Mouse (Mus musculus) CH12.LX (cell line): ENCODE data around the gene Unc13c. TPM values are rescaled to one million over a fixed set of nuclear protein-coding genes. Genes with fewer than 3 reads are reported as not detected.

Experiments used
- DNase-seq: peaks from one replicate; pipeline ENCODE4 v3.0.0-alpha.2; 2013; ENCODE audit errors: extremely low read depth
- H3K27ac ChIP-seq: 2 replicates; pipeline ENCODE4 v1.5.1; 2012; ENCODE audit warnings: low read depth, mild to moderate bottlenecking, control low read depth, moderate library complexity; ENCODE audit not compliant: insufficient read depth
- H3K27me3 ChIP-seq: replicated peaks from 2 replicates; pipeline ENCODE3; 2012; ENCODE audit warnings: inconsistent platforms
- H3K36me3 ChIP-seq, 2 experiments: replicated peaks in 1 of 2; 2 replicates each; pipeline versions ENCODE3 to v1.6.1; 2012; ENCODE audit warnings: inconsistent platforms in 1 of 2, low read length in 1 of 2, mild to moderate bottlenecking in 1 of 2, mixed read lengths in 1 of 2, moderate library complexity in 1 of 2; ENCODE audit not compliant: control insufficient read depth in 1 of 2, insufficient read depth in 1 of 2
- H3K4me1 ChIP-seq, 2 experiments: 2 replicates each; pipeline ENCODE4 v1.6.1; 2012; ENCODE audit warnings: inconsistent platforms in 1 of 2, moderate library complexity in 1 of 2; ENCODE audit not compliant: insufficient read depth in 2 of 2, control insufficient read depth in 1 of 2
- H3K4me2 ChIP-seq: 2 replicates; pipeline ENCODE4 v1.6.1; 2012; ENCODE audit warnings: low read depth, mild to moderate bottlenecking, control low read depth; ENCODE audit not compliant: poor library complexity, insufficient read depth, severe bottlenecking
- H3K4me3 ChIP-seq, 3 experiments: fragments of 150-350 bp in 1 of 3; sonication (generic) in 1 of 3; replicated peaks in 1 of 3; 2 replicates each; pipeline versions ENCODE3 to v1.5.1; 2011 to 2012; ENCODE audit warnings: low read depth in 2 of 3, low read length in 2 of 3, mild to moderate bottlenecking in 2 of 3, moderate library complexity in 2 of 3, control low read depth in 1 of 3, improper control_type of control experiment in 1 of 3, inconsistent platforms in 1 of 3, mixed read lengths in 1 of 3; ENCODE audit not compliant: poor library complexity in 1 of 3
- H3K79me2 ChIP-seq: replicated peaks from 2 replicates; pipeline ENCODE4 v1.6.1; 2012; ENCODE audit warnings: mild to moderate bottlenecking, moderate library complexity; ENCODE audit not compliant: control insufficient read depth, poor library complexity, insufficient read depth, severe bottlenecking; ENCODE audit errors: extremely low read depth
- H3K9ac ChIP-seq: 2 replicates; pipeline ENCODE4 v1.6.1; 2012; ENCODE audit warnings: low read depth, mild to moderate bottlenecking, control low read depth, moderate library complexity; ENCODE audit not compliant: insufficient read depth
- H3K9me3 ChIP-seq: replicated peaks from 2 replicates; pipeline ENCODE3; 2012; ENCODE audit warnings: low read length, inconsistent platforms, mixed read lengths
- E2F4 ChIP-seq: IDR thresholded peaks from 2 replicates; pipeline ENCODE4 v1.6.1; 2011; ENCODE audit warnings: low read depth, low read length, improper control_type of control experiment; ENCODE audit not compliant: insufficient replicate concordance
- EP300 ChIP-seq: IDR thresholded peaks from 2 replicates; pipeline ENCODE4 v1.6.1; 2011; ENCODE audit warnings: low read length, improper control_type of control experiment
- HCFC1 ChIP-seq: IDR thresholded peaks from 2 replicates; pipeline ENCODE4 v1.6.1; 2012; ENCODE audit warnings: low read depth, mild to moderate bottlenecking, inconsistent platforms, low read length, improper control_type of control experiment
- IRF4 ChIP-seq: IDR thresholded peaks from 2 replicates; pipeline ENCODE4 v1.6.1; 2014; ENCODE audit warnings: low read depth, mild to moderate bottlenecking, inconsistent platforms, low read length, improper control_type of control experiment
- JUN ChIP-seq: IDR thresholded peaks from 2 replicates; pipeline ENCODE4 v1.6.1; 2011; ENCODE audit warnings: low read depth, mild to moderate bottlenecking, low read length, improper control_type of control experiment, moderate library complexity; ENCODE audit not compliant: insufficient read depth
- KAT2A ChIP-seq: IDR thresholded peaks from 2 replicates; pipeline ENCODE4 v1.6.1; 2012; ENCODE audit warnings: low read length, improper control_type of control experiment, inconsistent platforms; ENCODE audit not compliant: insufficient replicate concordance
- MAFK ChIP-seq: IDR thresholded peaks from 2 replicates; pipeline ENCODE4 v1.6.1; 2011; ENCODE audit warnings: low read length, improper control_type of control experiment; ENCODE audit not compliant: insufficient replicate concordance
- MEF2A ChIP-seq: IDR thresholded peaks from 2 replicates; pipeline ENCODE4 v1.6.1; 2014; ENCODE audit warnings: low read depth, mild to moderate bottlenecking, inconsistent platforms, low read length, improper control_type of control experiment, borderline replicate concordance
- MYC ChIP-seq: IDR thresholded peaks from 2 replicates; pipeline ENCODE4 v1.6.1; 2011; ENCODE audit warnings: low read depth, mild to moderate bottlenecking, improper control_type of control experiment, low read length
- NELFE ChIP-seq: IDR thresholded peaks from 2 replicates; pipeline ENCODE4 v1.6.1; 2011; ENCODE audit warnings: low read depth, low read length, improper control_type of control experiment
- NRF1 ChIP-seq: IDR thresholded peaks from 2 replicates; pipeline ENCODE4 v1.6.1; 2014; ENCODE audit warnings: low read depth, mild to moderate bottlenecking, inconsistent platforms, low read length, improper control_type of control experiment, moderate library complexity
- UBTF ChIP-seq: IDR thresholded peaks from 2 replicates; pipeline ENCODE4 v1.6.1; 2012; ENCODE audit warnings: low read depth, mild to moderate bottlenecking, inconsistent platforms, low read length, improper control_type of control experiment, moderate library complexity
- ZC3H11A ChIP-seq: IDR thresholded peaks from 2 replicates; pipeline ENCODE4 v1.6.1; 2012; ENCODE audit warnings: low read depth, mild to moderate bottlenecking, inconsistent platforms, low read length, improper control_type of control experiment
- ZMIZ1 ChIP-seq: IDR thresholded peaks from 2 replicates; pipeline ENCODE4 v1.6.1; 2012; ENCODE audit warnings: low read depth, mild to moderate bottlenecking, inconsistent platforms, low read length, improper control_type of control experiment
- ZNF384 ChIP-seq: IDR thresholded peaks from 2 replicates; pipeline ENCODE4 v1.6.1; 2012; ENCODE audit warnings: low read depth, low read length, improper control_type of control experiment, inconsistent platforms
- dilution Hi-C: fragments of 300-500 bp; cut with MboI; formaldehyde crosslinking; loops from 2 replicates; pipeline ENCODE4 v1.14.3; 2020; ENCODE audit warnings: low sequenced_read_pairs; ENCODE audit not compliant: extremely low pct_unique_long_range_greater_than_20kb, extremely low pct_ligation_motif_present
- in situ Hi-C: fragments of 300-500 bp; cut with MboI; formaldehyde crosslinking; loops from 3 replicates; pipeline ENCODE4 v1.14.3; 2019; ENCODE audit warnings: low sequenced_read_pairs, low pct_ligation_motif_present, low pct_unique_long_range_greater_than_20kb, mixed read lengths
- polyA plus RNA-seq: library from polyadenylated mRNA; unstranded; fragments of >175 nt; gene quantifications from 2 replicates; pipeline ENCODE4 v1.2.1, GENCODE M21; 2012; ENCODE audit warnings: low read depth; ENCODE audit not compliant: insufficient read length
- total RNA-seq, 2 experiments: library from RNA; depleted of rRNA; stranded (reverse); fragments of 300-350 nt in 1 of 2; fragments of >200 nt in 1 of 2; gene quantifications; 2 replicates each; pipeline ENCODE4 v1.2.3; 2012 to 2014

Unc13c gene
- total and polyA plus RNA-seq, 3 experiments, result not detected

DNA sequence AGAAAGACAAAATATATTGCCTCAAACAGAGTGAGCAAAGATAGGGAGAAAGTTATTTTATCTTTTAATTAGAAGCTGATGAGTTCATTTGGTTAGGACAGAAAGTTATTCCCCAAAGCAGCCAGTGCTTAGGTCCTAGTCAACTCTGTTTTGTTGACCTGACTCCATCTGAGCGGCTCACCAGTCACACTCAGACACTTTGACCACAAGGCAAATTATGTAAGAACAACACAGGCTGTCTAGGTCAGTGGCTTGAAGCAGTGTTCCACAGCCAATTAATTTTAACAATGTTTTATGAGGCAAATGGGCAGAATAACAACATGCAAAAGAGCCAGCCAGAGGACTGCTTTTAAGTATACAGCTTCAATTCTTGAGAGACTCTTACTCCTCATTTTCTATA, 343.6 kb downstream of the Unc13c start:
- no peaks in the 10 kb centered on the region for H3K27me3 ChIP-seq
- H3K27ac ChIP-seq, result no peak overlapping the region
- no peak overlapping the region for H3K4me3 ChIP-seq
- H3K4me2 ChIP-seq, result no peak overlapping the region
- DNase-seq, result no peak
- H3K9ac ChIP-seq, result no peak overlapping the region
- H3K36me3 ChIP-seq, result no peaks in the 10 kb centered on the region
- in situ Hi-C loops, result no loop called here
- no peak for TF ChIP-seq ZMIZ1
- TF ChIP-seq MYC, result no peak
- TF ChIP-seq JUN, result no peak
- no peak for TF ChIP-seq ZNF384
- TF ChIP-seq NRF1, result no peak
- TF ChIP-seq E2F4, result no peak
- no peak for TF ChIP-seq HCFC1
- TF ChIP-seq MAFK, result no peak
- TF ChIP-seq NELFE, result no peak
- TF ChIP-seq MEF2A, result no peak
- no peaks in the 10 kb centered on the region for H3K9me3 ChIP-seq
- no peaks in the 10 kb centered on the region for H3K79me2 ChIP-seq
- no peaks in the 10 kb centered on the region for H3K4me1 ChIP-seq
- dilution Hi-C loops, result no loop called here

DNA sequence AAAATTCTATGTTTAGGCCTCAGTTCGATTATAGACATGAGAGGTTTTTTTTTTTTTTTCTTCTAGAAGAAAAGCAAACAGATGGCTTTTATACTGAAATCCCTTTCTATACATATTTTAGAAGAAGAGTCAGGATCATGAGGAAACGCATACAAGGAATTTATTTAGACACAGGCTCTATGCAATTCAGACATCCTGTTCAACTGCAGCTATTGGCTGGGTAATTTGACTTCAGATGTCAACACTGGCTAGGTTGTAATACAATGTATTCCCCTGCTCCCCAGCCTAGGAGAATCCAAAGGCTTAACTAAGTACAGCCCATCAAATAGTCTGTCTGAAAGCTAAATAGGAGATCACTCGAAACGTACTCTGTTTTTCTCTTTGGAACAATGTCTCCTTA, 355.9 kb downstream of the Unc13c start:
- in situ Hi-C loops (no loop called here), dilution Hi-C loops (no loop called here)
- no peaks in the 10 kb centered on the region for H3K9me3 ChIP-seq
- no peak for DNase-seq
- H3K9ac ChIP-seq, result no peak overlapping the region
- H3K4me2 ChIP-seq, result no peak overlapping the region
- TF ChIP-seq MEF2A (no peak), UBTF (no peak), EP300 (no peak), JUN (no peak), KAT2A (no peak), IRF4 (no peak), ZC3H11A (no peak), E2F4 (no peak), MAFK (no peak)
- no peaks in the 10 kb centered on the region for H3K27me3 ChIP-seq
- no peaks in the 10 kb centered on the region for H3K36me3 ChIP-seq
- no peak overlapping the region for H3K4me3 ChIP-seq
- H3K79me2 ChIP-seq, result no peaks in the 10 kb centered on the region
- no peaks in the 10 kb centered on the region for H3K4me1 ChIP-seq
- H3K27ac ChIP-seq, result no peak overlapping the region
